Mouse (Mus musculus) adrenal gland, adult (tissue): ENCODE data around the gene Gm45623.

ENCODE experiments used
- DNase-seq, 2 experiments: peaks; one replicate each; pipeline ENCODE4 v3.0.0; 2022 to 2023; ENCODE audit warnings: low spot score in 1 of 2; ENCODE audit not compliant: inconsistent age in 2 of 2

Gene Gm45623

GRCm38 (mm10) chr13:56753192-56753951 is at the start of gene Gm45623:
TSS of gene Gm45623 (minus strand) at chr13:56753827.
- DNase-seq: no peak

GRCm38 (mm10) chr13:56797459-56797858 is 43.8 kb upstream of the Gm45623 start:
- DNase-seq: no peak

GRCm38 (mm10) chr13:56795501-56795900 is 41.9 kb upstream of the Gm45623 start:
- DNase-seq: no peak

GRCm38 (mm10) chr13:56794441-56794840 is 40.8 kb upstream of the Gm45623 start:
- DNase-seq: no peak

- peak; percentile 23 to 68 for DNase-seq
Measured at GRCm38 (mm10) chr13:56792844-56793243, 39.2 kb upstream of the Gm45623 start.

- DNase-seq: no peak
Measured at GRCm38 (mm10) chr13:56790683-56791082, 37.1 kb upstream of the Gm45623 start.

- DNase-seq: no peak
Measured at GRCm38 (mm10) chr13:56782621-56783020, 29.0 kb upstream of the Gm45623 start.

GRCm38 (mm10) chr13:56781697-56782096 is 28.1 kb upstream of the Gm45623 start:
- no peak for DNase-seq

- DNase-seq: peak in 1 of 2 experiments; percentile 55
Measured at GRCm38 (mm10) chr13:56780746-56781469, 27.3 kb upstream of the Gm45623 start.

- DNase-seq: no peak
Measured at GRCm38 (mm10) chr13:56774304-56774703, 20.7 kb upstream of the Gm45623 start.

- DNase-seq: no peak
Measured at GRCm38 (mm10) chr13:56773262-56773870, 19.7 kb upstream of the Gm45623 start.

GRCm38 (mm10) chr13:56772592-56772991 is 19.0 kb upstream of the Gm45623 start:
- no peak for DNase-seq

- DNase-seq: no peak
Measured at GRCm38 (mm10) chr13:56770786-56771185, 17.2 kb upstream of the Gm45623 start.

- no peak for DNase-seq
Measured at GRCm38 (mm10) chr13:56770136-56770578, 16.5 kb upstream of the Gm45623 start.

GRCm38 (mm10) chr13:56769431-56769830 is 15.8 kb upstream of the Gm45623 start:
- DNase-seq: no peak

GRCm38 (mm10) chr13:56766211-56766610 is 12.6 kb upstream of the Gm45623 start:
- peak; percentile 15 to 37 for DNase-seq

GRCm38 (mm10) chr13:56765284-56766032 is 11.8 kb upstream of the Gm45623 start:
- no peak for DNase-seq

GRCm38 (mm10) chr13:56762446-56763229 is 9.0 kb upstream of the Gm45623 start:
- no peak for DNase-seq

GRCm38 (mm10) chr13:56758492-56758891 is 4.9 kb upstream of the Gm45623 start:
- DNase-seq: peak; percentile 76 to 92

GRCm38 (mm10) chr13:56757201-56757600 is 3.6 kb upstream of the Gm45623 start:
- no peak for DNase-seq
